Mouse (Mus musculus): ENCODE results near the gene Clic5. TPM values are rescaled to one million over a fixed set of nuclear protein-coding genes. Genes with fewer than 3 reads are reported as not detected.
A peak's percentile ranks its signal among the peaks of the same experiment; 100 is the strongest.

Gene Clic5
- polyA plus RNA-seq, 1 experiment: 0.82 TPM

- 68% methylated on average over 10 of the region's 10 CpGs for WGBS
- no peak overlapping the region for H3K4me3 ChIP-seq (replicated peaks; ENCODE audit: control insufficient read depth, low read depth, low read length)
- no peak for TF ChIP-seq POLR2A (IDR thresholded peaks at IDR 0.05; ENCODE audit: borderline replicate concordance, control insufficient read depth, low read depth, low read length)
- no peak for TF ChIP-seq CTCF (IDR thresholded peaks at IDR 0.05; ENCODE audit: control insufficient read depth, insufficient read depth, low read length)
- H3K27ac ChIP-seq (ENCODE audit: control insufficient read depth, insufficient read depth, low read depth, low read length, poor library complexity): no peak overlapping the region
- no peaks in the 10 kb centered on the region for H3K4me1 ChIP-seq (ENCODE audit: control insufficient read depth, insufficient read depth, low read length)
Observed at GRCm38 (mm10) chr17:44230083-44230482, 41.7 kb downstream of the Clic5 start.

- no peak for TF ChIP-seq POLR2A (IDR thresholded peaks at IDR 0.05; ENCODE audit: borderline replicate concordance, control insufficient read depth, low read depth, low read length)
- no peak; the same call in 1 of the 2 replicates for TF ChIP-seq CTCF (IDR thresholded peaks at IDR 0.05; ENCODE audit: control insufficient read depth, insufficient read depth, low read length)
- under 1% methylated on average over 10 of the region's 10 CpGs for WGBS
- Histone ChIP-seq H3K27ac (ENCODE audit: control insufficient read depth, insufficient read depth, low read depth, low read length, poor library complexity) (peak overlapping the region; percentile 57), H3K4me1 (ENCODE audit: control insufficient read depth, insufficient read depth, low read length) (peaks cover 3% of the 10 kb centered on the region; the same call in 1 of the 2 replicates), H3K4me3 (replicated peaks; ENCODE audit: control insufficient read depth, low read depth, low read length) (no peak overlapping the region)
Observed at GRCm38 (mm10) chr17:44239030-44239721, 50.8 kb downstream of the Clic5 start.

GRCm38 (mm10) chr17:44240742-44241141, 52.4 kb downstream of the Clic5 start:
- Histone ChIP-seq H3K4me3 (replicated peaks; ENCODE audit: control insufficient read depth, low read depth, low read length) (no peak overlapping the region), H3K27ac (ENCODE audit: control insufficient read depth, insufficient read depth, low read depth, low read length, poor library complexity) (no peak overlapping the region), H3K4me1 (ENCODE audit: control insufficient read depth, insufficient read depth, low read length) (peaks cover 3% of the 10 kb centered on the region; the same call in 1 of the 2 replicates)
- TF ChIP-seq CTCF (IDR thresholded peaks at IDR 0.05; ENCODE audit: control insufficient read depth, insufficient read depth, low read length) (no peak), POLR2A (IDR thresholded peaks at IDR 0.05; ENCODE audit: borderline replicate concordance, control insufficient read depth, low read depth, low read length) (no peak)
- 92% methylated on average over 2 of the region's 2 CpGs for WGBS

- TF ChIP-seq POLR2A (IDR thresholded peaks at IDR 0.05; ENCODE audit: borderline replicate concordance, control insufficient read depth, low read depth, low read length) (no peak), CTCF (IDR thresholded peaks at IDR 0.05; ENCODE audit: control insufficient read depth, insufficient read depth, low read length) (no peak)
- 74% methylated on average over 5 of the region's 5 CpGs for WGBS
- no peak overlapping the region for H3K27ac ChIP-seq (ENCODE audit: control insufficient read depth, insufficient read depth, low read depth, low read length, poor library complexity)
- peaks cover 3% of the 10 kb centered on the region; the same call in 1 of the 2 replicates for H3K4me1 ChIP-seq (ENCODE audit: control insufficient read depth, insufficient read depth, low read length)
- no peak overlapping the region for H3K4me3 ChIP-seq (replicated peaks; ENCODE audit: control insufficient read depth, low read depth, low read length)
Observed at GRCm38 (mm10) chr17:44244096-44244495, 55.7 kb downstream of the Clic5 start.

GRCm38 (mm10) chr17:44244625-44245024, 56.2 kb downstream of the Clic5 start:
- TF ChIP-seq CTCF (IDR thresholded peaks at IDR 0.05; ENCODE audit: control insufficient read depth, insufficient read depth, low read length) (no peak), POLR2A (IDR thresholded peaks at IDR 0.05; ENCODE audit: borderline replicate concordance, control insufficient read depth, low read depth, low read length) (no peak)
- Histone ChIP-seq H3K4me3 (replicated peaks; ENCODE audit: control insufficient read depth, low read depth, low read length) (no peak overlapping the region), H3K27ac (ENCODE audit: control insufficient read depth, insufficient read depth, low read depth, low read length, poor library complexity) (no peak overlapping the region), H3K4me1 (ENCODE audit: control insufficient read depth, insufficient read depth, low read length) (peaks cover 2% of the 10 kb centered on the region; the same call in 1 of the 2 replicates)
- 53% methylated on average over 7 of the region's 7 CpGs for WGBS

DNA sequence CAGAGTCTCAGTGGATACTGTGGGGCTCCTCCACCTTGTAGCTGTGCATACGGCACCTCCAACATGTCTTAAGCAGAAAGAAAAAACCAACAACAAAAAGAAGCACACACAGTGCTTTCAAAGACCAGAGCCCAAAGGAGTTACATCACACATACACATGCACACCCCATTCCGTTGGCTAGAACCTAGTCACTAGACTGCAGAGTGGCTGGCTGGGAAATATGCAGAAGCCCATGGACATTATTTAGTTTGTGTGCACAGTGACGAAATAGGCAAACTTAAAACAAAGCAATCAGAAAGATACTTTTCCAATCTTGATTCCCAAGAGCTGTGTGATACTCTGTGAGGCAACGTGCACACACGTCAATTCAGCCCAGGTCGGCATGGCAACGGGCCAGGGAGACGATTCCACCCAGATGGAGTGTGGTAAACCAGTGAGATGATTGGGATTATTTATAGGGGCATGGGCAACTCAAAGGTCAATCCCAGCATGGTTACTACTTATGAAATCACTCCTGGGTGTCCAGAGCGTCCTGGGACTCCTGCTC, 57.8 kb downstream of the Clic5 start:
- Histone ChIP-seq H3K4me1 (ENCODE audit: control insufficient read depth, insufficient read depth, low read length) (no peaks in the 10 kb centered on the region), H3K27ac (ENCODE audit: control insufficient read depth, insufficient read depth, low read depth, low read length, poor library complexity) (no peak overlapping the region), H3K4me3 (replicated peaks; ENCODE audit: control insufficient read depth, low read depth, low read length) (no peak overlapping the region)
- TF ChIP-seq POLR2A (IDR thresholded peaks at IDR 0.05; ENCODE audit: borderline replicate concordance, control insufficient read depth, low read depth, low read length) (no peak), CTCF (IDR thresholded peaks at IDR 0.05; ENCODE audit: control insufficient read depth, insufficient read depth, low read length) (no peak)
- 73% methylated on average over 9 of the region's 9 CpGs for WGBS

DNA sequence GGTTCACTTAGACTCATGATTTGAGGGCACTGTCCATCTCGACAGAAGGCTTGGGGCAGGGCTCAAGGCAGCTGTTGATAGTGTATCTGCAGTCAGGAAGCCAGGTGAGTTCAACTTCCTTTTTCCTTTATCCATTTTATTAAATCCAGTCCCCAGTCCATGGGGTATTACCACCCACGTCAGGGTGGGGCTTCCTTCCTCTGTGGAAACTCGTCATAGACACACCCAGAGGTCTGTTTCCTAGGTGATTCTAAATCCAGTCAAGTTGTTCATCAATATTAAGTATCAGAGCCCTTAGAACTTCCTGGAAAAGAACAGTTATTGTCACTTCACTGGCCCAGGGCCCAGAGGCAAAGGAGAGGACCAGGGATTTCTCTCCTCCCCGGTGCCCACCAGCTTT, 61.2 kb downstream of the Clic5 start:
- TF ChIP-seq CTCF (IDR thresholded peaks at IDR 0.05; ENCODE audit: control insufficient read depth, insufficient read depth, low read length) (no peak), POLR2A (IDR thresholded peaks at IDR 0.05; ENCODE audit: borderline replicate concordance, control insufficient read depth, low read depth, low read length) (no peak)

GRCm38 (mm10) chr17:44252653-44253052, 64.3 kb downstream of the Clic5 start:
- 8% methylated on average over 3 of the region's 3 CpGs for WGBS
- no peak overlapping the region for H3K27ac ChIP-seq (ENCODE audit: control insufficient read depth, insufficient read depth, low read depth, low read length, poor library complexity)
- H3K4me3 ChIP-seq (replicated peaks; ENCODE audit: control insufficient read depth, low read depth, low read length): no peak overlapping the region
- TF ChIP-seq CTCF (IDR thresholded peaks at IDR 0.05; ENCODE audit: control insufficient read depth, insufficient read depth, low read length) (no peak), POLR2A (IDR thresholded peaks at IDR 0.05; ENCODE audit: borderline replicate concordance, control insufficient read depth, low read depth, low read length) (no peak)
- no peaks in the 10 kb centered on the region; the same call in 1 of the 2 replicates for H3K4me1 ChIP-seq (ENCODE audit: control insufficient read depth, insufficient read depth, low read length)

More for the DNA sequence above, 61.2 kb downstream of the Clic5 start:
- no peak overlapping the region for H3K4me3 ChIP-seq (replicated peaks; ENCODE audit: control insufficient read depth, low read depth, low read length)
- H3K4me1 ChIP-seq (ENCODE audit: control insufficient read depth, insufficient read depth, low read length): no peaks in the 10 kb centered on the region; the same call in 1 of the 2 replicates
- WGBS: 43% methylated on average over 4 of the region's 4 CpGs
- H3K27ac ChIP-seq (ENCODE audit: control insufficient read depth, insufficient read depth, low read depth, low read length, poor library complexity): no peak overlapping the region

All from bone marrow, adult 2 months (tissue).